Mouse (Mus musculus) midbrain, embryonic 13.5 days (tissue): ENCODE measurements around the gene Tmem182. TPM values are rescaled to one million over a fixed set of nuclear protein-coding genes. Genes with fewer than 3 reads are reported as not detected.

ENCODE experiments used
- ATAC-seq: fragments of 200-750 bp; cut with Nextera tagmentation; 2 replicates; pipeline ENCODE4 v1.8.0; 2017; ENCODE audit warnings: mild to moderate bottlenecking, moderate TSS enrichment, moderate library complexity
- H3K27ac ChIP-seq: fragments of 300-500 bp; sonication (generic); 2 replicates; pipeline ENCODE4 v1.5.1; 2015; ENCODE audit warnings: inconsistent platforms, mild to moderate bottlenecking, moderate library complexity
- H3K27me3 ChIP-seq: fragments of 300-500 bp; sonication (generic); 2 replicates; pipeline ENCODE4 v1.6.1; 2015; ENCODE audit warnings: mild to moderate bottlenecking, inconsistent platforms
- H3K36me3 ChIP-seq: fragments of 300-500 bp; sonication (generic); 2 replicates; pipeline ENCODE4 v1.6.1; 2015; ENCODE audit warnings: mild to moderate bottlenecking, inconsistent platforms
- H3K4me1 ChIP-seq: fragments of 300-500 bp; sonication (generic); replicated peaks from 2 replicates; pipeline ENCODE4 v1.6.1; 2015; ENCODE audit warnings: inconsistent platforms
- H3K4me2 ChIP-seq: fragments of 300-500 bp; sonication (generic); replicated peaks from 2 replicates; pipeline ENCODE4 v1.6.1; 2015; ENCODE audit warnings: moderate library complexity, mild to moderate bottlenecking, inconsistent platforms
- H3K4me3 ChIP-seq: fragments of 300-500 bp; sonication (generic); replicated peaks from 2 replicates; pipeline ENCODE4 v1.5.1; 2015; ENCODE audit warnings: mild to moderate bottlenecking, inconsistent platforms
- H3K9ac ChIP-seq: fragments of 300-500 bp; sonication (generic); replicated peaks from 2 replicates; pipeline ENCODE4 v1.6.1; 2015; ENCODE audit warnings: mild to moderate bottlenecking, inconsistent platforms
- H3K9me3 ChIP-seq: fragments of 300-500 bp; sonication (generic); 2 replicates; pipeline ENCODE4 v1.6.1; 2016; ENCODE audit warnings: mild to moderate bottlenecking, inconsistent platforms
- WGBS: fragments of 180-500 bp; shearing (Covaris S2); methylation state at CpG from one replicate; pipeline ENCODE4 v1.1.7; 2015; 5-methylcytosine and 5-hydroxymethylcytosine counted together
- polyA plus RNA-seq: library from polyadenylated mRNA; unstranded; fragments of >200 nt; fragmentation: Nextera tagmentation; extraction: Ambion mirVana; gene quantifications from 2 replicates; pipeline ENCODE4 v1.2.1, GENCODE M21; 2015

The Tmem182 gene
- polyA plus RNA-seq, 1 experiment from 2014 or later: 0.05 TPM

GRCm38 (mm10) chr1:40841032-40841761 is 35.8 kb downstream of the Tmem182 start:
- H3K36me3 ChIP-seq: no peaks in the 10 kb centered on the region
- H3K9ac ChIP-seq: no peak overlapping the region
- no peak for ATAC-seq
- WGBS: 86% methylated on average over 5 of the region's 5 CpGs
- no peaks in the 10 kb centered on the region for H3K4me1 ChIP-seq
- H3K9me3 ChIP-seq: no peaks in the 10 kb centered on the region
- H3K4me3 ChIP-seq: no peak overlapping the region
- no peak overlapping the region for H3K4me2 ChIP-seq
- no peak overlapping the region for H3K27ac ChIP-seq
- H3K27me3 ChIP-seq: no peaks in the 10 kb centered on the region

GRCm38 (mm10) chr1:40844616-40845015 is 39.2 kb downstream of the Tmem182 start:
- Histone ChIP-seq H3K4me2 (no peak overlapping the region), H3K9me3 (no peaks in the 10 kb centered on the region), H3K4me3 (no peak overlapping the region), H3K9ac (no peak overlapping the region), H3K27me3 (no peaks in the 10 kb centered on the region), H3K36me3 (no peaks in the 10 kb centered on the region), H3K4me1 (no peaks in the 10 kb centered on the region), H3K27ac (no peak overlapping the region)
- ATAC-seq: no peak

- Histone ChIP-seq H3K9ac (no peak overlapping the region), H3K4me3 (no peak overlapping the region), H3K9me3 (no peaks in the 10 kb centered on the region), H3K4me2 (no peak overlapping the region), H3K27me3 (no peaks in the 10 kb centered on the region), H3K36me3 (no peaks in the 10 kb centered on the region), H3K27ac (no peak overlapping the region), H3K4me1 (no peaks in the 10 kb centered on the region)
- WGBS: 68% methylated on average over 2 of the region's 2 CpGs
- no peak for ATAC-seq
Measured at GRCm38 (mm10) chr1:40847196-40847938, 42.0 kb downstream of the Tmem182 start.

GRCm38 (mm10) chr1:40851286-40851685 is 45.9 kb downstream of the Tmem182 start:
- no peak overlapping the region for H3K4me2 ChIP-seq
- H3K36me3 ChIP-seq: no peaks in the 10 kb centered on the region
- H3K4me1 ChIP-seq: no peaks in the 10 kb centered on the region
- no peak overlapping the region for H3K4me3 ChIP-seq
- H3K9ac ChIP-seq: no peak overlapping the region
- no peak for ATAC-seq
- H3K9me3 ChIP-seq: no peaks in the 10 kb centered on the region
- H3K27me3 ChIP-seq: no peaks in the 10 kb centered on the region
- no peak overlapping the region for H3K27ac ChIP-seq

- no peaks in the 10 kb centered on the region for H3K36me3 ChIP-seq
- H3K4me2 ChIP-seq: no peak overlapping the region
- H3K27ac ChIP-seq: no peak overlapping the region
- H3K9ac ChIP-seq: no peak overlapping the region
- WGBS: 93% methylated on average over 1 of the region's 1 CpGs
- H3K4me1 ChIP-seq: no peaks in the 10 kb centered on the region
- ATAC-seq: no peak
- H3K27me3 ChIP-seq: no peaks in the 10 kb centered on the region
- no peaks in the 10 kb centered on the region for H3K9me3 ChIP-seq
- H3K4me3 ChIP-seq: no peak overlapping the region
Measured at GRCm38 (mm10) chr1:40855268-40855667, 49.9 kb downstream of the Tmem182 start.

- no peak overlapping the region for H3K9ac ChIP-seq
- no peak overlapping the region for H3K4me2 ChIP-seq
- H3K27ac ChIP-seq: no peak overlapping the region
- WGBS: 88% methylated on average over 4 of the region's 4 CpGs
- ATAC-seq: no peak
- no peaks in the 10 kb centered on the region for H3K27me3 ChIP-seq
- no peaks in the 10 kb centered on the region for H3K9me3 ChIP-seq
- H3K36me3 ChIP-seq: no peaks in the 10 kb centered on the region
- H3K4me3 ChIP-seq: no peak overlapping the region
- no peaks in the 10 kb centered on the region for H3K4me1 ChIP-seq
Measured at GRCm38 (mm10) chr1:40856846-40857636, 51.6 kb downstream of the Tmem182 start.

- Histone ChIP-seq H3K27ac (no peak overlapping the region), H3K27me3 (no peaks in the 10 kb centered on the region), H3K4me1 (no peaks in the 10 kb centered on the region), H3K36me3 (no peaks in the 10 kb centered on the region), H3K9me3 (no peaks in the 10 kb centered on the region), H3K4me3 (no peak overlapping the region), H3K4me2 (no peak overlapping the region), H3K9ac (no peak overlapping the region)
- ATAC-seq: peak; percentile 60; the same call in 1 of the 2 replicates
- WGBS: 68% methylated on average over 6 of the region's 6 CpGs
Measured at GRCm38 (mm10) chr1:40865043-40865442, 59.6 kb downstream of the Tmem182 start.

GRCm38 (mm10) chr1:40867106-40867505 is 61.7 kb downstream of the Tmem182 start:
- no peaks in the 10 kb centered on the region for H3K4me1 ChIP-seq
- no peaks in the 10 kb centered on the region for H3K27me3 ChIP-seq
- no peak for ATAC-seq
- no peak overlapping the region for H3K4me3 ChIP-seq
- WGBS: 84% methylated on average over 3 of the region's 3 CpGs
- no peaks in the 10 kb centered on the region for H3K9me3 ChIP-seq
- H3K4me2 ChIP-seq: no peak overlapping the region
- H3K9ac ChIP-seq: no peak overlapping the region
- no peak overlapping the region for H3K27ac ChIP-seq
- H3K36me3 ChIP-seq: no peaks in the 10 kb centered on the region

GRCm38 (mm10) chr1:40867651-40868050 is 62.2 kb downstream of the Tmem182 start:
- Histone ChIP-seq H3K9me3 (no peaks in the 10 kb centered on the region), H3K36me3 (no peaks in the 10 kb centered on the region), H3K9ac (no peak overlapping the region), H3K4me1 (no peaks in the 10 kb centered on the region), H3K27ac (no peak overlapping the region), H3K4me2 (no peak overlapping the region), H3K4me3 (no peak overlapping the region), H3K27me3 (no peaks in the 10 kb centered on the region)
- ATAC-seq: no peak
- 85% methylated on average over 2 of the region's 2 CpGs for WGBS

- Histone ChIP-seq H3K36me3 (no peaks in the 10 kb centered on the region), H3K27ac (no peak overlapping the region), H3K4me1 (peaks cover 7% of the 10 kb centered on the region), H3K4me2 (no peak overlapping the region), H3K9me3 (no peaks in the 10 kb centered on the region), H3K27me3 (no peaks in the 10 kb centered on the region), H3K9ac (no peak overlapping the region), H3K4me3 (no peak overlapping the region)
- WGBS: 65% methylated on average over 10 of the region's 10 CpGs
- no peak for ATAC-seq
Measured at GRCm38 (mm10) chr1:40873760-40874455, 68.5 kb downstream of the Tmem182 start.

GRCm38 (mm10) chr1:40874456-40875375 is 69.3 kb downstream of the Tmem182 start:
- Histone ChIP-seq H3K27ac (no peak overlapping the region), H3K9ac (no peak overlapping the region), H3K27me3 (no peaks in the 10 kb centered on the region), H3K4me2 (no peak overlapping the region), H3K36me3 (no peaks in the 10 kb centered on the region), H3K4me1 (peaks cover 7% of the 10 kb centered on the region), H3K4me3 (no peak overlapping the region), H3K9me3 (no peaks in the 10 kb centered on the region)
- no peak for ATAC-seq
- 88% methylated on average over 26 of the region's 26 CpGs for whole genome bisulfite sequencing
